Mouse (Mus musculus) heart, postnatal 4 days (tissue): ENCODE results near the gene Fam162b. TPM values are rescaled to one million over a fixed set of nuclear protein-coding genes. Genes with fewer than 3 reads are reported as not detected.
A peak's percentile ranks its signal among the peaks of the same experiment; 100 is the strongest.

ENCODE experiments used
- DNase-seq: peaks from one replicate; pipeline ENCODE4 v3.0.0; 2021
- total RNA-seq, 2 experiments: library from RNA; stranded (reverse); gene quantifications; 2 replicates each; pipeline ENCODE4 v1.2.3; 2021

Gene Fam162b
- not detected for total RNA-seq

GRCm38 (mm10) chr10:51590139-51590574 lies at the start of gene Fam162b:
TSS of gene Fam162b (minus strand) at chr10:51590517.
- DNase-seq, result no peak

GRCm38 (mm10) chr10:51631411-51632136 lies 41.3 kb upstream of the Fam162b start, which contains the start of gene Gprc6a:
TSS of gene Gprc6a (minus strand) at chr10:51631461.
- DNase-seq, result no peak

- no peak for DNase-seq
Observed at GRCm38 (mm10) chr10:51621193-51621592, 30.9 kb upstream of the Fam162b start.

GRCm38 (mm10) chr10:51620126-51620525 lies 29.8 kb upstream of the Fam162b start:
- DNase-seq, result no peak

GRCm38 (mm10) chr10:51618538-51618937 lies 28.2 kb upstream of the Fam162b start:
- no peak for DNase-seq

- DNase-seq, result no peak
Observed at GRCm38 (mm10) chr10:51614826-51615590, 24.7 kb upstream of the Fam162b start.

GRCm38 (mm10) chr10:51613421-51613820 lies 23.1 kb upstream of the Fam162b start:
- no peak for DNase-seq

- no peak for DNase-seq
Observed at GRCm38 (mm10) chr10:51611969-51612682, 21.8 kb upstream of the Fam162b start.

GRCm38 (mm10) chr10:51609741-51610425 lies 19.6 kb upstream of the Fam162b start:
- no peak for DNase-seq

GRCm38 (mm10) chr10:51596928-51597635 lies 6.8 kb upstream of the Fam162b start:
- no peak for DNase-seq

GRCm38 (mm10) chr10:51595001-51595931 lies 4.9 kb upstream of the Fam162b start:
- DNase-seq, result no peak

GRCm38 (mm10) chr10:51591574-51591973 lies 1.3 kb upstream of the Fam162b start:
- no peak for DNase-seq

GRCm38 (mm10) chr10:51584919-51585318 lies 5.4 kb downstream of the Fam162b start:
- no peak for DNase-seq

- DNase-seq, result no peak
Observed at GRCm38 (mm10) chr10:51584378-51584777, 5.9 kb downstream of the Fam162b start.

- DNase-seq, result no peak
Observed at GRCm38 (mm10) chr10:51571225-51571996, 18.9 kb downstream of the Fam162b start.

- DNase-seq, result no peak
Observed at GRCm38 (mm10) chr10:51556005-51556404, 34.3 kb downstream of the Fam162b start.

- DNase-seq, result peak; percentile 77
Observed at GRCm38 (mm10) chr10:51553348-51554123, 36.8 kb downstream of the Fam162b start.
